Mouse (Mus musculus) CH12F3 (cell line): ENCODE results near the gene Mdk.

Source experiments
- in situ Hi-C: fragments of 300-500 bp; cut with MboI; formaldehyde crosslinking; loops from 2 replicates; pipeline ENCODE4 v1.14.3; 2020; ENCODE audit warnings: low sequenced_read_pairs

The Mdk gene

GRCm38 (mm10) chr2:91933471-91933870 lies 1.4 kb upstream of the Mdk start:
- in situ Hi-C loops = no loop called here

GRCm38 (mm10) chr2:91932737-91933350 lies 747 bp upstream of the Mdk start:
- in situ Hi-C loops = no loop called here

GRCm38 (mm10) chr2:91931328-91932159 lies 553 bp downstream of the Mdk start:
- in situ Hi-C loops = no loop called here

GRCm38 (mm10) chr2:91930761-91931291 lies 1.3 kb downstream of the Mdk start:
- in situ Hi-C loops = no loop called here

GRCm38 (mm10) chr2:91929936-91930335 lies 2.2 kb downstream of the Mdk start:
- in situ Hi-C loops = loop anchor here (10.0 kb wide), 1 partner anchor 145 kb away; no protein-coding TSS in a partner anchor

- in situ Hi-C loops = loop anchor here (10.0 kb wide), 1 partner anchor 145 kb away; no protein-coding TSS in a partner anchor
Observed at GRCm38 (mm10) chr2:91929455-91929854, 2.6 kb downstream of the Mdk start.

GRCm38 (mm10) chr2:91928534-91929350 lies 3.4 kb downstream of the Mdk start:
- in situ Hi-C loops = loop anchor here (10.0 kb wide), 1 partner anchor 144 kb away; no protein-coding TSS in a partner anchor

GRCm38 (mm10) chr2:91927826-91928533 lies 4.1 kb downstream of the Mdk start:
- in situ Hi-C loops = loop anchor here (10.0 kb wide), 1 partner anchor 143 kb away; no protein-coding TSS in a partner anchor

- in situ Hi-C loops = loop anchor here (10.0 kb wide), 1 partner anchor 142 kb away; no protein-coding TSS in a partner anchor
Observed at GRCm38 (mm10) chr2:91926949-91927348, 5.1 kb downstream of the Mdk start, which contains the start of gene Chrm4. Chrm4 (plus strand) TSS chr2:91927249.

- in situ Hi-C loops = loop anchor here (10.0 kb wide), 1 partner anchor 141 kb away; no protein-coding TSS in a partner anchor
Observed at GRCm38 (mm10) chr2:91925442-91925841, 6.7 kb downstream of the Mdk start.

GRCm38 (mm10) chr2:91924726-91925125 lies 7.4 kb downstream of the Mdk start:
- in situ Hi-C loops = loop anchor here (10.0 kb wide), 1 partner anchor 140 kb away; no protein-coding TSS in a partner anchor

GRCm38 (mm10) chr2:91923415-91924337 lies 8.4 kb downstream of the Mdk start:
- in situ Hi-C loops = loop anchor here (10.0 kb wide), 1 partner anchor 139 kb away; no protein-coding TSS in a partner anchor

- in situ Hi-C loops = loop anchor here (10.0 kb wide), 1 partner anchor 138 kb away; no protein-coding TSS in a partner anchor
Observed at GRCm38 (mm10) chr2:91922586-91923414, 9.3 kb downstream of the Mdk start.

GRCm38 (mm10) chr2:91921790-91922570 lies 10.1 kb downstream of the Mdk start:
- in situ Hi-C loops = loop anchor here (10.0 kb wide), 1 partner anchor 137 kb away; no protein-coding TSS in a partner anchor

- in situ Hi-C loops = loop anchor here (10.0 kb wide), 1 partner anchor 136 kb away; no protein-coding TSS in a partner anchor
Observed at GRCm38 (mm10) chr2:91921181-91921789, 10.8 kb downstream of the Mdk start.

GRCm38 (mm10) chr2:91920130-91920529 lies 12.0 kb downstream of the Mdk start:
- in situ Hi-C loops = loop anchor here (10.0 kb wide), 1 partner anchor 135 kb away; no protein-coding TSS in a partner anchor
